ENCODE assay signal across 8 mouse cellular contexts in genomic region chr17:71551757-71552451, GRCm38 (mm10). TPM values are rescaled to one million over a fixed set of nuclear protein-coding genes. Genes with fewer than 3 reads are reported as not detected.
DNase-seq lines count a peak whose midpoint lies in the region; ATAC-seq and TF ChIP-seq lines count a peak whose summit lies in the region.

Spdya (plus strand) TSS chr17:71552061.

- TF ChIP-seq RAD21 in MEL (IDR thresholded peaks at IDR 0.05; ENCODE audit: low read depth, low read length), result no peak

- H3K27me3 ChIP-seq in MEL (ENCODE audit: control insufficient read depth in 1 of 2, insufficient read depth in 2 of 2, low read length in 2 of 2), result no peaks in the 10 kb centered on the region
- peaks cover 10% of the 10 kb centered on the region for H3K27me3 ChIP-seq in forebrain, postnatal 0 days (ENCODE audit: insufficient read depth, low read length)

- H3K4me3 ChIP-seq in MEL (ENCODE audit: control insufficient read depth in 1 of 2, insufficient read depth in 1 of 2, low read depth in 2 of 2, low read length in 2 of 2), result peak within 1 kb of the TSS; percentile 70 to 89
- H3K4me3 ChIP-seq in forebrain, postnatal 0 days (ENCODE audit: low read depth, low read length), result peak within 1 kb of the TSS; percentile 81
- H3K4me3 ChIP-seq in layer of hippocampus, adult 2 months, result peak within 1 kb of the TSS; percentile 92
- peak within 1 kb of the TSS; percentile 66 for H3K4me3 ChIP-seq in lung, adult 2 months (replicated peaks; ENCODE audit: extremely low read depth, low read depth, low read length)

- H3K9me3 ChIP-seq in MEL (replicated peaks; ENCODE audit: insufficient read depth, low read length), result no peaks in the 10 kb centered on the region
- no peaks in the 10 kb centered on the region for H3K9me3 ChIP-seq in forebrain, postnatal 0 days (ENCODE audit: low read length)

- H3K4me1 ChIP-seq in MEL (ENCODE audit: control insufficient read depth in 1 of 2, insufficient read depth in 2 of 2, low read length in 2 of 2), result no peaks in the 10 kb centered on the region; a peak in 1 of 4 replicates
- no peaks in the 10 kb centered on the region for H3K4me1 ChIP-seq in forebrain, postnatal 0 days (ENCODE audit: insufficient read depth)
- no peaks in the 10 kb centered on the region for H3K4me1 ChIP-seq in lung, adult 2 months (ENCODE audit: control insufficient read depth, insufficient read depth, low read length)

- peaks cover 0 to 8% of the 10 kb centered on the region in 2 experiments; a peak in 2 of 4 replicates for H3K36me3 ChIP-seq in MEL (ENCODE audit: control insufficient read depth in 1 of 2, insufficient read depth in 2 of 2, low read length in 2 of 2)
- no peaks in the 10 kb centered on the region for H3K36me3 ChIP-seq in forebrain, postnatal 0 days (ENCODE audit: insufficient read depth)

- H3K4me2 ChIP-seq in forebrain, postnatal 0 days (ENCODE audit: low read depth), result peak within 1 kb of the TSS; percentile 97

- 0 out of 4 replicates have a peak, but pooled peaks of 1 of the 2 experiments have one; percentile 18 for TF ChIP-seq EP300 in MEL (IDR thresholded peaks at IDR 0.05; ENCODE audit: low read depth in 1 of 2, low read length in 2 of 2)

- no peaks in the 10 kb centered on the region for H3K79me2 ChIP-seq in MEL (ENCODE audit: control insufficient read depth, insufficient read depth, low read length, poor library complexity)

- H3K27ac ChIP-seq in MEL (ENCODE audit: control insufficient read depth, low read depth, low read length), result 0 out of 2 replicates have a peak within 1 kb of the TSS, but pooled peaks have one; percentile 5
- H3K27ac ChIP-seq in forebrain, postnatal 0 days (ENCODE audit: low read depth, low read length), result 0 out of 2 replicates have a peak within 1 kb of the TSS, but pooled peaks have one; percentile 29
- peak within 1 kb of the TSS; percentile 81 for H3K27ac ChIP-seq in layer of hippocampus, adult 2 months

- TF ChIP-seq CTCF in MEL (IDR thresholded peaks at IDR 0.05 in 2 of 3, conservative IDR thresholded peaks at IDR 0.05 in 1 of 3; ENCODE audit: control insufficient read depth in 1 of 3, insufficient read depth in 1 of 3, low read depth in 2 of 3, low read length in 3 of 3, poor library complexity in 1 of 3, severe bottlenecking in 1 of 3), result no peak
- TF ChIP-seq CTCF in forebrain, postnatal 0 days (IDR thresholded peaks at IDR 0.05; ENCODE audit: low read depth), result 0 out of 2 replicates have a peak, but pooled peaks have one; percentile 12
- TF ChIP-seq CTCF in layer of hippocampus, adult 2 months (conservative IDR thresholded peaks at IDR 0.05), result no peak
- TF ChIP-seq CTCF in lung, adult 2 months (IDR thresholded peaks at IDR 0.05; ENCODE audit: insufficient read depth, low read length), result no peak

- peak; percentile 90 for DNase-seq in MEL (ENCODE audit: low read depth, low spot score)
- DNase-seq in cerebellum, adult 18-20 months, result peak; percentile 88 to 93
- peak; percentile 88 for DNase-seq in forebrain, postnatal 0 days
- DNase-seq in heart, postnatal 4 days, result peak; percentile 84
- DNase-seq in layer of hippocampus, adult 2 months (ENCODE audit: low spot score in 2 of 2), result peak; percentile 74 to 80
- DNase-seq in lung, adult 2 months, result peak; percentile 77
- peak; percentile 92 for DNase-seq in testis, postnatal 14 days (ENCODE audit: low spot score)

- H3K9ac ChIP-seq in MEL (ENCODE audit: control insufficient read depth, low read depth, low read length, poor library complexity, severe bottlenecking), result peak within 1 kb of the TSS; percentile 83
- peak within 1 kb of the TSS; percentile 73 for H3K9ac ChIP-seq in forebrain, postnatal 0 days

- ATAC-seq in forebrain, postnatal 0 days, result peak; percentile 97
- ATAC-seq in neutrophil, adult 5-6 weeks (ENCODE audit: extremely low read depth, insufficient number of reproducible peaks, low FRiP score, poor library complexity, severe bottlenecking), result peak; percentile 80

- peak; percentile 61 to 63; a peak in 3 of 4 replicates for TF ChIP-seq POLR2A in MEL (IDR thresholded peaks at IDR 0.05; ENCODE audit: control insufficient read depth in 1 of 2, insufficient read depth in 1 of 2, low read depth in 1 of 2, low read length in 2 of 2, poor library complexity in 1 of 2)
- TF ChIP-seq POLR2A in lung, adult 2 months (IDR thresholded peaks at IDR 0.05; ENCODE audit: borderline replicate concordance, extremely low read depth, low read depth, low read length), result no peak

- WGBS in forebrain, postnatal 0 days, result 2% methylated on average over 73 of the region's 78 CpGs
- WGBS in lung, adult 2 months, result under 1% methylated on average over 77 of the region's 78 CpGs

TF ChIP-seq in MEL, 35 proteins besides CTCF, POLR2A, EP300 and RAD21:
- TF ChIP-seq NRF1 (IDR thresholded peaks at IDR 0.05; ENCODE audit: insufficient read depth, low read depth, low read length, poor library complexity, severe bottlenecking), result peak; percentile 17; the same call in 1 of the 2 replicates
- TF ChIP-seq NELFE (IDR thresholded peaks at IDR 0.05; ENCODE audit: low read depth, low read length), result peak; percentile 33; the same call in 1 of the 2 replicates
- 0 out of 2 replicates have a peak, but pooled peaks have one; percentile 43 for TF ChIP-seq ZMIZ1 (IDR thresholded peaks at IDR 0.05; ENCODE audit: low read depth, low read length)
- TF ChIP-seq POLR2AphosphoS2 (IDR thresholded peaks at IDR 0.05; ENCODE audit: low read length), result peak; percentile 39; the same call in 1 of the 2 replicates
- TF ChIP-seq SIN3A (IDR thresholded peaks at IDR 0.05; ENCODE audit: low read length), result peak; percentile 56; the same call in 1 of the 2 replicates
- TF ChIP-seq GATA1 (IDR thresholded peaks at IDR 0.05; ENCODE audit: low read depth, low read length), result 0 out of 2 replicates have a peak, but pooled peaks have one; percentile 6
- peak; percentile 32; the same call in 1 of the 2 replicates for TF ChIP-seq HCFC1 (IDR thresholded peaks at IDR 0.05; ENCODE audit: low read depth, low read length)
- TF ChIP-seq ZNF384 (IDR thresholded peaks at IDR 0.05; ENCODE audit: low read depth, low read length), result no peak
- TF ChIP-seq MAX (IDR thresholded peaks at IDR 0.05; ENCODE audit: low read length), result peak; percentile 62; the same call in 1 of the 2 replicates
- TF ChIP-seq MAFK (IDR thresholded peaks at IDR 0.05; ENCODE audit: borderline replicate concordance, low read depth, low read length), result no peak
- TF ChIP-seq MAZ (IDR thresholded peaks at IDR 0.05; ENCODE audit: low read depth, low read length), result peak; percentile 61; the same call in 1 of the 2 replicates

RNA-seq across cellular contexts. Expression of gene Spdya, which starts in this region (rescaled TPM):
- total RNA-seq in MEL (2012; rRNA removed), result 0.20 and 0.23 TPM in 2 replicates
- polyA plus RNA-seq in MEL (2012; ENCODE audit: insufficient read depth in 1 of 2, insufficient read length in 2 of 2, low read depth in 1 of 2, low replicate concordance in 2 of 2, missing spikeins in 1 of 2), result under 1 TPM in 1 of 2 experiments, not detected in 1; 0.46 TPM
- 0.77 and 1.1 TPM in 2 replicates for total RNA-seq in forebrain, postnatal 0 days (2014; rRNA removed)
- 2.1 and 2.2 TPM in 2 replicates for polyA plus RNA-seq in forebrain, postnatal 0 days (2015; fragmentation: Nextera tagmentation; extraction: Ambion mirVana)
- under 1 TPM; 0.24 to 0.32 TPM for total RNA-seq in heart, postnatal 4 days (2021)
- total RNA-seq in layer of hippocampus, adult 2 months (2021), result 1 to 10 TPM in 1 of 2 experiments, under 1 TPM in 1; 1.00 to 1.2 TPM
- 0.12 TPM in 1 of 2 replicates, not detected in the other for polyA plus RNA-seq in lung, adult 2 months (2012; rRNA removed)
- total RNA-seq in neutrophil, adult 5-6 weeks (2017), result not detected in 2 replicates

Comparison
In these comparisons a context has a peak if more than half of its experiments do, and no peak if none do; other contexts are left out.
1. Peak in every context shown above with its lines: DNase-seq, ATAC-seq, H3K4me3 ChIP-seq and H3K27ac ChIP-seq.
2. Peak in DNase-seq, H3K4me3 ChIP-seq, H3K27ac ChIP-seq and H3K9ac ChIP-seq in MEL; RNA of the gene not detected or under 1 TPM.
3. Peak in DNase-seq in heart, postnatal 4 days; RNA of the gene not detected or under 1 TPM.
4. Peak in DNase-seq and H3K4me3 ChIP-seq in lung, adult 2 months; RNA of the gene not detected or under 1 TPM.
5. Peak in ATAC-seq in neutrophil, adult 5-6 weeks; RNA of the gene not detected or under 1 TPM.
6. H3K27ac ChIP-seq: peak in every context shown above with its lines; median percentile 81 in layer of hippocampus, adult 2 months; 29 in forebrain, postnatal 0 days; 5 in MEL.